Mouse (Mus musculus): ENCODE results near the gene Morn5. TPM values are rescaled to one million over a fixed set of nuclear protein-coding genes. Genes with fewer than 3 reads are reported as not detected.

Morn5 gene
- polyA plus RNA-seq, 1 experiment, result 0.11 TPM

DNA sequence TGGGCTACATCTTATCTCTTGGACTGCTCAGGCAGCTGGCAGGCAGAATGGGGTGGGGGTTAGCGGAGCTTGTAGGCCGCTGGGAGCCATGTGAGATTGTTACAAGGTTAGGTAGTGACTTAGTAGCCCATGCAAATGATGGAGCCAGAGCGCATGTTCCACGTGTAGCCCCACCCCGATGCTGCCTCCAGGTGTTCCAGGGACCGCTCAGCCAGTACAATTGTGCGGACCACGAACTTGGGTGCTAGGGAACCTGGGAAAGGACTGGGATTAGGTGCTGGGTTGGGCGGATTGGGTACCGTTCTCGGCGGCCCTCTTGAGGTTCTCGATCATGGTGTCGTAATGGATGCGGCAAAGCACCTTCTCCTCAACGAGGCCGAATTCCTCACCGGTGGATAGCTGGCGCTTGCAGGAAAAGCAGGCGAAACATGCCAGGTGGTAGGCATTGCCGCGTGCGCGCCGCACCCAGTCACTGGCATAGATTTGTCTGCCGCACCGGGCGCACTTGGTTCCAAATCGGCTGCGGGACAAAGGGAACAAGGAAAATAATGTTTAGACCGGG, 44.7 kb downstream of the Morn5 start:
- no peak for TF ChIP-seq MYOG (IDR thresholded peaks at IDR 0.05; ENCODE audit: control insufficient read depth, extremely low read depth, insufficient read length)
- H3K79me3 ChIP-seq (ENCODE audit: low read depth), result no peaks in the 10 kb centered on the region
- H3K79me2 ChIP-seq (ENCODE audit: control insufficient read depth, insufficient read depth), result no peaks in the 10 kb centered on the region
- no peak overlapping the region for H3ac ChIP-seq (ENCODE audit: control insufficient read depth, insufficient read length, low read depth)
- no peaks in the 10 kb centered on the region for H3K27me3 ChIP-seq (ENCODE audit: control insufficient read depth, insufficient read depth, insufficient read length)
- peaks cover 19% of the 10 kb centered on the region for H3K36me3 ChIP-seq (ENCODE audit: control insufficient read depth, insufficient read depth)
- H3K4me3 ChIP-seq (ENCODE audit: insufficient read depth, poor library complexity, severe bottlenecking), result no peak overlapping the region

GRCm38 (mm10) chr2:36097129-36097815, 48.0 kb downstream of the Morn5 start:
- peaks cover 19% of the 10 kb centered on the region for H3K36me3 ChIP-seq (ENCODE audit: control insufficient read depth, insufficient read depth)
- no peaks in the 10 kb centered on the region for H3K79me2 ChIP-seq (ENCODE audit: control insufficient read depth, insufficient read depth)
- no peak overlapping the region for H3ac ChIP-seq (ENCODE audit: control insufficient read depth, insufficient read length, low read depth)
- H3K27me3 ChIP-seq (ENCODE audit: control insufficient read depth, insufficient read depth, insufficient read length), result no peaks in the 10 kb centered on the region
- TF ChIP-seq MYOG (IDR thresholded peaks at IDR 0.05; ENCODE audit: control insufficient read depth, extremely low read depth, insufficient read length) (no peak), MAX (IDR thresholded peaks at IDR 0.05) (no peak), CTCF (IDR thresholded peaks at IDR 0.05; ENCODE audit: control insufficient read depth, insufficient read depth, insufficient read length) (no peak), FOSL1 (IDR thresholded peaks at IDR 0.05; ENCODE audit: insufficient read depth, low read length, poor library complexity, severe bottlenecking) (no peak), CEBPB (IDR thresholded peaks at IDR 0.05; ENCODE audit: low read depth) (no peak), USF1 (IDR thresholded peaks at IDR 0.05; ENCODE audit: low read depth) (no peak), MYOD1 (IDR thresholded peaks at IDR 0.05; ENCODE audit: control insufficient read depth, insufficient read length, low read depth) (no peak)
- no peaks in the 10 kb centered on the region for H3K79me3 ChIP-seq (ENCODE audit: low read depth)
- no peak overlapping the region for H3K4me3 ChIP-seq (ENCODE audit: insufficient read depth, poor library complexity, severe bottlenecking)

- Histone ChIP-seq H3K27me3 (ENCODE audit: control insufficient read depth, insufficient read depth, insufficient read length) (no peaks in the 10 kb centered on the region), H3K36me3 (ENCODE audit: control insufficient read depth, insufficient read depth) (peaks cover 13% of the 10 kb centered on the region), H3K4me3 (ENCODE audit: insufficient read depth, poor library complexity, severe bottlenecking) (no peak overlapping the region), H3K79me3 (ENCODE audit: low read depth) (no peaks in the 10 kb centered on the region), H3K79me2 (ENCODE audit: control insufficient read depth, insufficient read depth) (no peaks in the 10 kb centered on the region), H3ac (ENCODE audit: control insufficient read depth, insufficient read length, low read depth) (no peak overlapping the region)
- TF ChIP-seq FOSL1 (IDR thresholded peaks at IDR 0.05; ENCODE audit: insufficient read depth, low read length, poor library complexity, severe bottlenecking), result no peak
- TF ChIP-seq CTCF (IDR thresholded peaks at IDR 0.05; ENCODE audit: control insufficient read depth, insufficient read depth, insufficient read length), result no peak
These were observed 48.8 kb downstream of the Morn5 start for GRCm38 (mm10) chr2:36098021-36098420.

DNA sequence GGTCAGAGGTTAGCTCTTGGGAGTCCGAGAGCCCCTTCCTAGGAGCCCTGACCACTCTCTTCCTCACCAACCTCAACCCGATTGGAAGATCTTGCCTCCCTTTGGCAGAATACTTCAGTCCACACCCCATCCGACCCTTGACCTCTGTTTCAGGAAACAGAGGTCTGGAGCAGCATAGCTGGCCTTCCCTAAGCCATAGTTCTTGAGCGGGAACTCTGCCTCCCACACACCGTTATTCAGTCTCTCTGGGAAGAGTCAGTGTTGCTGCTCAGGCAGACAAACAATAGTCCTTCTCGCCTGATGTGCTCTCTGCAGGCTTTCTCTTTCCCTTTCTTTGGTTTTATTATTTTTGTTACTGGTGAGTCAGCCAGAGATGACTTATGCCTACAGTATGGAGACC, 50.5 kb downstream of the Morn5 start:
- no peaks in the 10 kb centered on the region for H3K27me3 ChIP-seq (ENCODE audit: control insufficient read depth, insufficient read depth, insufficient read length)
- H3K36me3 ChIP-seq (ENCODE audit: control insufficient read depth, insufficient read depth), result peaks cover 3% of the 10 kb centered on the region
- H3K4me3 ChIP-seq (ENCODE audit: insufficient read depth, poor library complexity, severe bottlenecking), result no peak overlapping the region
- TF ChIP-seq CEBPB (IDR thresholded peaks at IDR 0.05; ENCODE audit: low read depth), result no peak
- peak; percentile 46 for TF ChIP-seq FOSL1 (IDR thresholded peaks at IDR 0.05; ENCODE audit: insufficient read depth, low read length, poor library complexity, severe bottlenecking)
- H3K79me3 ChIP-seq (ENCODE audit: low read depth), result no peaks in the 10 kb centered on the region
- H3K79me2 ChIP-seq (ENCODE audit: control insufficient read depth, insufficient read depth), result peaks cover 5% of the 10 kb centered on the region
- no peak overlapping the region for H3ac ChIP-seq (ENCODE audit: control insufficient read depth, insufficient read length, low read depth)

DNA sequence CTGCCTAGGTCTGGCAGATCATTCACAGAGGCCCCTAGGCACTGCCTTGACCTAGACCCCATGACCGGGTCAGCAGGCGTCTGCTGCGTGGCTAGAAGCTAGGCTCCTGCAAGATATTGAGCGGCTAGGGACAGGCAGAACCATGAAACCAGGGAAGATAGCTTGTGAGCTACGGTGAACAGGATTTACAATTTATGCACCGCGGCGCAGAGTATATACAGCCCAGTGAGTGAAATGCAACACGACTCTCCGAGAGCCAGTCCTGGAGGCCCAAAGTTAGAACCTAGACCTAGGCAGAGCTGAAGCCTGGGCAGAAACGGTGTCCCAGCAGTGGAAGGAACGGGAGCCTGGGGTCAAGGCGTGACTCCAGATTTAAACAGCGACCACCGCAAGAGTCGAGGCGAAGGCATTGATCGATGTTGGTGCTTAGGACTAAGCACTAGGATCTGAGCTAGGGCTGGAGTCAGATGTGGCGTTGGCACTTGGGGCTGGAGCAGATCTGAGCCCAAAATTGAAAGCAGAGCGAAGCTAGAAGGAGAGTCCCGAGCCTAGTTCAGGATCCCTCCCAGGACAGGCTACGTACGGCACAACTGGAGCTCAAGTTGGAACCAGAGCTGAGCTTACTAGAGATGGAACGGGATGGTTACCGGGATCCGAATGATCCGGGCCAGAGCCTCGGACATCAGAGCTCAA, 52.8 kb downstream of the Morn5 start:
- Histone ChIP-seq H3ac (ENCODE audit: control insufficient read depth, insufficient read length, low read depth) (no peak overlapping the region), H3K27me3 (ENCODE audit: control insufficient read depth, insufficient read depth, insufficient read length) (no peaks in the 10 kb centered on the region), H3K79me2 (ENCODE audit: control insufficient read depth, insufficient read depth) (peaks cover 8% of the 10 kb centered on the region), H3K36me3 (ENCODE audit: control insufficient read depth, insufficient read depth) (peaks cover 3% of the 10 kb centered on the region), H3K79me3 (ENCODE audit: low read depth) (no peaks in the 10 kb centered on the region), H3K4me3 (ENCODE audit: insufficient read depth, poor library complexity, severe bottlenecking) (no peak overlapping the region)
- TF ChIP-seq MAX (IDR thresholded peaks at IDR 0.05), result no peak
- no peak for TF ChIP-seq USF1 (IDR thresholded peaks at IDR 0.05; ENCODE audit: low read depth)
- TF ChIP-seq MYOG (IDR thresholded peaks at IDR 0.05; ENCODE audit: control insufficient read depth, extremely low read depth, insufficient read length), result no peak
- TF ChIP-seq CEBPB (IDR thresholded peaks at IDR 0.05; ENCODE audit: low read depth), result no peak
- no peak for TF ChIP-seq CTCF (IDR thresholded peaks at IDR 0.05; ENCODE audit: control insufficient read depth, insufficient read depth, insufficient read length)
- TF ChIP-seq FOSL1 (IDR thresholded peaks at IDR 0.05; ENCODE audit: insufficient read depth, low read length, poor library complexity, severe bottlenecking), result no peak
- TF ChIP-seq MYOD1 (IDR thresholded peaks at IDR 0.05; ENCODE audit: control insufficient read depth, insufficient read length, low read depth), result no peak

- Histone ChIP-seq H3K79me2 (ENCODE audit: control insufficient read depth, insufficient read depth) (peaks cover 8% of the 10 kb centered on the region), H3K4me3 (ENCODE audit: insufficient read depth, poor library complexity, severe bottlenecking) (no peak overlapping the region), H3K79me3 (ENCODE audit: low read depth) (no peaks in the 10 kb centered on the region), H3K36me3 (ENCODE audit: control insufficient read depth, insufficient read depth) (peaks cover 3% of the 10 kb centered on the region), H3K27me3 (ENCODE audit: control insufficient read depth, insufficient read depth, insufficient read length) (no peaks in the 10 kb centered on the region), H3ac (ENCODE audit: control insufficient read depth, insufficient read length, low read depth) (no peak overlapping the region)
- TF ChIP-seq MYOG (IDR thresholded peaks at IDR 0.05; ENCODE audit: control insufficient read depth, extremely low read depth, insufficient read length) (no peak), CTCF (IDR thresholded peaks at IDR 0.05; ENCODE audit: control insufficient read depth, insufficient read depth, insufficient read length) (no peak)
These were observed 53.3 kb downstream of the Morn5 start for GRCm38 (mm10) chr2:36102559-36102946.

All from C2C12 (cell line).